Mouse (Mus musculus): ENCODE measurements around the gene Zdhhc11.

DNA sequence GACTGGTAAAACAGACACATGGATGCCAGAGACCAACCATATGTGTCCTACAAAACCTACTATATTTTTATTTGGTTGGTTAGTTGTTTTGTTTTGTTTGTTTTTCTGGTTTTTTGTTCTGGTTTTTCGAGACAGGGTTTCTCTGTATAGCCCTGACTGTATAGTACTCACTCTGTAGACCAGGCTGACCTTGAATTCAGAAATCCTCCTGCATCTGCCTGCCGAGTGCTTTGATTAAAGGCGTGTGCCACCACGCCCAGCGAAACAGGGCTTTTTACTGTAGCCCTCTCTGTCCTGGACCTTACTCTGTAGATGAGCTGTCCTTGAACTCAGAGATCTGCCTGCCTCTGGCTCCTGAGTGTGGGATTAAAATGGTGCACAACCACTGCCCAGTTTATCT, 24.6 kb upstream of the Zdhhc11 start:
- TF ChIP-seq CTCF (IDR thresholded peaks at IDR 0.05) (no peak), EP300 (IDR thresholded peaks at IDR 0.05) (no peak)

Data from lung, postnatal 0 days (tissue).